Mouse (Mus musculus) megakaryocyte, embryonic 14.5 days (primary cell): ENCODE measurements at regions not wholly inside any gene's neighbourhood (a gene's known extent, or its start where the extent isn't known, plus 50 kb on each side); places are given as distances from the start of the nearest gene placed in this dataset.

Experiments
- H3K27me3 ChIP-seq: replicated peaks from 2 replicates; pipeline ENCODE3; 2012; ENCODE audit warnings: inconsistent platforms
- H3K36me3 ChIP-seq: replicated peaks from 2 replicates; pipeline ENCODE3; 2012; ENCODE audit warnings: low read length, inconsistent platforms, mixed read lengths
- H3K4me1 ChIP-seq: 2 replicates; pipeline ENCODE4 v1.6.1; 2012; ENCODE audit warnings: inconsistent platforms
- H3K4me3 ChIP-seq: replicated peaks from 2 replicates; pipeline ENCODE3; 2012; ENCODE audit warnings: moderate library complexity, mild to moderate bottlenecking, inconsistent platforms
- H3K9me3 ChIP-seq: 2 replicates; pipeline ENCODE4 v1.6.1; 2012; ENCODE audit warnings: inconsistent platforms
- FLI1 ChIP-seq: IDR thresholded peaks from 2 replicates; pipeline ENCODE4 v1.6.1; 2012; ENCODE audit warnings: low read length, inconsistent platforms, mixed read lengths
- GATA1 ChIP-seq: IDR thresholded peaks from 3 replicates; pipeline ENCODE4 v1.6.1; 2012; ENCODE audit warnings: mixed read lengths, low read length, inconsistent platforms, borderline replicate concordance

DNA sequence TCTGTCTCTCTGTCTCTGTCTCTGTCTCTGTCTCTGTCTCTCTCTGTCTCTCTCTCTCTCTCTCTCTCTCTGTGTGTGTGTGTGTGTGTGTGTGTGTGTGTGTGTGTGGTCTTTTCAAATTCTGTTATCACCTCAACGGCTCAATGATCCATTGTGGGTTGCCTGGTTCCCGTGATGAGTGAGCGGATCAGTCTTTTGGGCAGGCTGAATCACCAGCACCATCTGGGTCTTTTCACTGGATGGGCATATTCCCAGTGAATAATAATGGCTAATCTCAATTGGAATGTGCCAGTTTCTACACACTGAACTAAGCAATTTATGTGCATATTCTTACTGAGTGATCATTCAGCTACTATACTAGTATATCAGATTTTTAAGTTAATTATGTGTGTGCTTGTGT is 216.4 kb downstream of the Lmx1a start:
- H3K4me3 ChIP-seq: no peak overlapping the region
- H3K4me1 ChIP-seq: no peaks in the 10 kb centered on the region
- H3K9me3 ChIP-seq: no peaks in the 10 kb centered on the region
- H3K27me3 ChIP-seq: no peaks in the 10 kb centered on the region
- TF ChIP-seq FLI1 (no peak), GATA1 (no peak)
- H3K36me3 ChIP-seq: no peaks in the 10 kb centered on the region

GRCm38 (mm10) chr1:167912074-167912473 is 223.0 kb downstream of the Lmx1a start:
- TF ChIP-seq FLI1 (no peak), GATA1 (no peak)
- Histone ChIP-seq H3K27me3 (no peaks in the 10 kb centered on the region), H3K4me1 (no peaks in the 10 kb centered on the region), H3K36me3 (no peaks in the 10 kb centered on the region), H3K4me3 (no peak overlapping the region), H3K9me3 (no peaks in the 10 kb centered on the region)

DNA sequence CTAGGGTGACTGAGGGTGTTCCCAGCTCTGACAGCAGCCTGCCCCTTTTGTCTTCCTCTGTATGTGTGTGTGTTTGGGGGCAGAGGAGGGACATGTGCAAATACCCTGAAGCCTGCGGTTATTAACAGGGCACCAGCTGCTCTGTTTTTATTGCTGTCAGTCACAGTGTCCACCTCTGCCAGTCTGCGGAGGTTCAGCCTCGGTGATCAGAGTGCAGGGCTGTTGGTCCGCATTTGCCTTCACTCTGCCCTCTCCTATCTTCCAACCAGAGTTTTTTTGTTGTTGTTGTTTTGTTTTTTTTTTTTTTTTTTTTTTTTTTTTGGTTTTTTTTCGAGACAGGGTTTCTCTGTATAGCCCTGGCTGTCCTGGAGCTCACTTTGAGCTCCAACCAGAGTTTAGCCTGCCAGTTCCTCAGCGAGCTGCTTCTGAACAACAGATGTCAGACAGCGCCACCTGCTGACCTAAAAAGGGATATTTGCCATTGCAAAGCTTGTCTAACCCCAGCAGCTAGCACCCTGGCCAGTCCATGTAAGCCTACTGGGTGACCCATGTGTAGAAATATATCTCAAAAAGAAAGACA is 226.0 kb downstream of the Lmx1a start:
- Histone ChIP-seq H3K4me1 (no peaks in the 10 kb centered on the region), H3K4me3 (no peak overlapping the region), H3K36me3 (no peaks in the 10 kb centered on the region), H3K9me3 (no peaks in the 10 kb centered on the region; the same call in 1 of the 2 replicates), H3K27me3 (no peaks in the 10 kb centered on the region)
- no peak for TF ChIP-seq FLI1
- no peak for TF ChIP-seq GATA1

DNA sequence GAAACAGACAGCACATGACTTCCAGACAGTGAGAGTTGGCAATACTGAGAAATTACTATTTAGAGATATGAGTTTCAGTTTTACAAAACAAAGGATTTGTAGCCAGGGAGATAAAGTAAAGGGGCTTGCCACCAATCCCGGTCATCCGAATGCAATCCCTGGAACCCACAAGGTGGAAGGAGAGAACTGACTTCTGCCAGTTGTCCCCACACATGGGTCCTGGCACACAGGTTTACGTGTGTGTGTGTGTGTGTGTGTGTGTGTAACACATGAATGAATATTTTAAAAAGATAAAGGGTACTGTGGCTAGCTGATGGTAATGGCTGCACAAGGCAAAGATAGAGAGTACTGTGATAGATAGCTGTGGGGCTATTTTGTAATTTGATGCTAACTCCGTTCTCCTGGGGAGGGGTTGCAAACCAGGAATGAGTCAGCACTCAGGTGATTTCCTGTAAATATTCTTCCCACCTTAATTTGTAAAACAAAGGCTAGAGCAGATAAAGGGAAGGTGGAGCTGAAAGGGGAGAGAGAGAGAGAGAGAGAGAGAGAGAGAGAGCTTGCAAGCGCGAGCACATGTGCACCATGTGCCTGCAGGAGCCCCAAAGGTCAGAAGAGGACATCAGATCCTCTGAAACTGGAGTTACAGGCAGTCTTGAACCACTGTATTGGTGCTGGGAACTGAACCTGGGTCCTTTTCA is 226.7 kb downstream of the Lmx1a start:
- H3K27me3 ChIP-seq: no peaks in the 10 kb centered on the region
- no peaks in the 10 kb centered on the region; the same call in 1 of the 2 replicates for H3K9me3 ChIP-seq
- TF ChIP-seq GATA1: no peak
- no peak for TF ChIP-seq FLI1
- H3K36me3 ChIP-seq: no peaks in the 10 kb centered on the region
- no peak overlapping the region for H3K4me3 ChIP-seq
- no peaks in the 10 kb centered on the region for H3K4me1 ChIP-seq

DNA sequence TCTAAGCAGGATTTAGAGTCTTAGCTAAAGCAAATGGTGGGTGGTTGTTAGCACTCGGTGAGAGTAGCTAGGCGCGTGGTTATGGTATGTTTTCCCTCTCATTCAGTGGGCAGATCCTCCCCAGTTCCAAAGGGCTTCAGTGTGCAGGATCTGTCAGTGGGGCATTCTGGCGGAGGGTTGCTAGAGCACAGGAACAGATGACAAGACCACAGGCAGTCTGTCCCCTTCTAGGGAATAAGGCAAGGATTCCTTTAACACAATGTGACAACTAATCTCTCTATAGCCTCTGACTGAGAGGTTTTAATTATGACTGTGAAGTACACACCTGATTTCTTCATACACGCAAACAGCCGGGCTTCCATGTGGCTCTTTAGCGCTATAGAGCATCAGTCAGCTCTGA is 233.9 kb downstream of the Lmx1a start:
- Histone ChIP-seq H3K4me3 (no peak overlapping the region), H3K36me3 (no peaks in the 10 kb centered on the region), H3K27me3 (peaks cover under 1% of the 10 kb centered on the region), H3K9me3 (no peaks in the 10 kb centered on the region; the same call in none of the 2 replicates), H3K4me1 (no peaks in the 10 kb centered on the region)
- TF ChIP-seq GATA1 (no peak), FLI1 (no peak)

GRCm38 (mm10) chr1:167928060-167928467 is 239.0 kb downstream of the Lmx1a start:
- peaks cover 20% of the 10 kb centered on the region for H3K9me3 ChIP-seq
- peaks cover 4% of the 10 kb centered on the region; the same call in 1 of the 2 replicates for H3K4me1 ChIP-seq
- peaks cover 18% of the 10 kb centered on the region for H3K27me3 ChIP-seq
- H3K36me3 ChIP-seq: no peaks in the 10 kb centered on the region
- no peak overlapping the region for H3K4me3 ChIP-seq
- TF ChIP-seq FLI1 (no peak), GATA1 (no peak)

DNA sequence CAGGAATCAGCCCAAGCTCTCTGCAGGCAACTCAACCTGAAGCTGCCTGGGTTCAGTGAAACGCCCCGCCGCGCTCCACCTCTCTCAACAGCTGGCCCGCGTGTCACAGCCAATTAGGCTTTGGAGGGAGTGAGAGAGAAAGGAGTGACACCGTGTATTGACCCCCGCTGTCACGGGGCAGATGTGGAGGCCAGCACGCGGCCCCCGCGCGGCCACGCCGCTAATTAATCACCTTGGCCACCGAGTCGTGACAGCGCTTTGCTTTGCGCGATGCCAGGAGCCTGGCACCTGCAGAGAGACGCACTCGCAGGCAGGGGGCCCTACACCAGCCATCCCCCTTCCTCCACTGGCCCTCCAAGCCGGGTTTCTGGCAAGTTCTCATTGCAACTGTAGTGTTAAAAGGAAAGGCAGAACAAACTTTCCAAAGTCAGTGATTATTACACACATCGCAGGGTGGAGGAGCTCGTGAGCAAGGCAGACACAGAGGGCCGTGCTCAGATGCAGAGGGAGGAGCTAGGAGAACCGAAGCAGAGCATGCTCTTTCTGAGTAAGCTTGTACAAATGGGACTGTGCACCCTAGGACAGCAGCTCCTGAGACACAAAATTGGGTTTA is 240.8 kb downstream of the Lmx1a start:
- Histone ChIP-seq H3K36me3 (no peaks in the 10 kb centered on the region), H3K4me1 (peaks cover 4% of the 10 kb centered on the region; the same call in 1 of the 2 replicates), H3K9me3 (peaks cover 20% of the 10 kb centered on the region), H3K27me3 (peaks cover 18% of the 10 kb centered on the region), H3K4me3 (peak overlapping the region; percentile 24)
- TF ChIP-seq FLI1: no peak
- no peak for TF ChIP-seq GATA1

DNA sequence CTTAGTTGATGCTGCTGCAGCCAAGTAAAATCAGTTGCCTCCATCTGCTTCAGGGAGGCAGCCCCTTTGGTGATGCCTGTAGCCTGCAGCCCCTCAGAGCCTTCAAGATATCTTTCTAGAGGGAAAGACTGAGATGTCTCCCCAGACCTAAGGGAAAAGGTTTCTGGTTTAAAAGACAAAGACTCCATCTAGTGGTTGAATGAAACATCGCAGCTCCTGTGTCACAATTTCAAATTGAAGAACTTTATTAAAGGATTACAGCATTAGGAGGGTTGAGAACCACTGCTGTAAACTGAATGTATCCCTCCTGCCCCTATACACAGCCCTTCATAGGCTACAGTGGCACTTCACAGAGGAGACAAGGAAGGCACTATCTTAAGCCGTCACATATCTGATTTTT is 243.1 kb downstream of the Lmx1a start:
- Histone ChIP-seq H3K36me3 (no peaks in the 10 kb centered on the region), H3K9me3 (peaks cover 20% of the 10 kb centered on the region), H3K27me3 (peaks cover 18% of the 10 kb centered on the region), H3K4me1 (peaks cover 4% of the 10 kb centered on the region; the same call in 1 of the 2 replicates), H3K4me3 (no peak overlapping the region)
- TF ChIP-seq FLI1 (no peak), GATA1 (no peak)

- no peaks in the 10 kb centered on the region for H3K27me3 ChIP-seq
- H3K4me1 ChIP-seq: no peaks in the 10 kb centered on the region
- TF ChIP-seq GATA1 (no peak), FLI1 (no peak)
- no peak overlapping the region for H3K4me3 ChIP-seq
- no peaks in the 10 kb centered on the region for H3K9me3 ChIP-seq
- no peaks in the 10 kb centered on the region for H3K36me3 ChIP-seq
These were observed 247.7 kb downstream of the Lmx1a start for GRCm38 (mm10) chr1:167936726-167937125.

- no peak overlapping the region for H3K4me3 ChIP-seq
- H3K36me3 ChIP-seq: no peaks in the 10 kb centered on the region
- H3K27me3 ChIP-seq: no peaks in the 10 kb centered on the region
- TF ChIP-seq FLI1 (no peak), GATA1 (no peak)
- no peaks in the 10 kb centered on the region for H3K9me3 ChIP-seq
- H3K4me1 ChIP-seq: no peaks in the 10 kb centered on the region
These were observed 249.1 kb downstream of the Lmx1a start for GRCm38 (mm10) chr1:167938176-167938575.
